Mouse (Mus musculus): Measurements from ENCODE around the gene Mtch1. TPM values are rescaled to one million over a fixed set of nuclear protein-coding genes. Genes with fewer than 3 reads are reported as not detected.
A peak's percentile ranks its signal among the peaks of the same experiment; 100 is the strongest.

Gene Mtch1
- polyA plus RNA-seq, 1 experiment from 2014 or later = 224 TPM

DNA sequence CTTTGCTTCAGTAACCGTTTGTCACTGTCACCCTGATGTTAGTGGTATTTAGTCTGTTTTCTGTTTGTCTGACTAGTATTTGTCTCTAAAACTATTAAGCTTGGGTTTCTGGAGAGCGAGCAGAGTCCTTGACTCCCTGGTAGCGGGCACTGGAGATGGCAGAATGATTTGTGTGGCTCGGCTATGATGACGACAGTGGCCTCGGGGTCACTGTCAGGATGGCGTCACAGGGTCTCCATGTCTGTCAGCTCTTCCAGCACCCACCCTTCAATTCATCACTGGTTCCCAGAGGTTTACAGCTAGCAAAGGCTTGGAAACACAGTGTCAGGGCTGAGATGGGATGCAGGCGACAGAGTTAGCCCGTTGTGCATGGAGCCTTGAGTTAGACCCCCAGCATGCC lies 36.2 kb upstream of the Mtch1 start:
- no peak overlapping the region for H3K27ac ChIP-seq
- H3K4me3 ChIP-seq = no peak overlapping the region
- H3K9ac ChIP-seq = no peak overlapping the region
- peaks cover 11% of the 10 kb centered on the region for H3K4me1 ChIP-seq (replicated peaks)
- ATAC-seq (replicated peaks; ENCODE audit: insufficient number of reproducible peaks, insufficient read depth, low FRiP score, low read depth) = no peak
- H3K9me3 ChIP-seq (replicated peaks) = no peaks in the 10 kb centered on the region
- H3K4me2 ChIP-seq = no peak overlapping the region
- 70% methylated on average over 9 of the region's 9 CpGs for WGBS
- no peaks in the 10 kb centered on the region for H3K27me3 ChIP-seq
- H3K36me3 ChIP-seq = no peaks in the 10 kb centered on the region

DNA sequence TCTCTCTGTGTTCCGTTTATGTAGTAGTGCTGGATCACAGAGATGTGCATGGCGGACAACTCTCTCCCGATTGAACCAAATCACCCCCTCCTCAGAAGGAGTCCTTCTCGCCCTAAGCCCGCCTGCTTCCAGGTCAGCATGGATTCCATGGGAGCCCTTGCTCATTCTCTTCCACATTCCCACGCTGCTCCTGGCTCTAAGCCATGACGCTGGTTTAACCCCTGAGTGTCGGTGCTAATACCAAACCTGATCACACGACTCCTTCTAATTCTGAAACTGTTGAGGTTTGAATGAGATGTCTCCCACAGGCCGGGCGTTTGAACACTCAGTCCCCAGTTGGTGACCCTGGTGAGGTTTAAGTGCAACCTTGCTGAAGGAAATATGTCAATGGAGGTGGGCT lies 34.7 kb upstream of the Mtch1 start:
- ATAC-seq (replicated peaks; ENCODE audit: insufficient number of reproducible peaks, insufficient read depth, low FRiP score, low read depth) = no peak
- H3K27me3 ChIP-seq = no peaks in the 10 kb centered on the region
- H3K4me3 ChIP-seq = no peak overlapping the region
- H3K9me3 ChIP-seq (replicated peaks) = no peaks in the 10 kb centered on the region
- no peak overlapping the region for H3K27ac ChIP-seq
- WGBS = 49% methylated on average over 11 of the region's 11 CpGs
- no peaks in the 10 kb centered on the region for H3K36me3 ChIP-seq
- H3K4me2 ChIP-seq = no peak overlapping the region
- H3K9ac ChIP-seq = no peak overlapping the region
- H3K4me1 ChIP-seq (replicated peaks) = peaks cover 11% of the 10 kb centered on the region

DNA sequence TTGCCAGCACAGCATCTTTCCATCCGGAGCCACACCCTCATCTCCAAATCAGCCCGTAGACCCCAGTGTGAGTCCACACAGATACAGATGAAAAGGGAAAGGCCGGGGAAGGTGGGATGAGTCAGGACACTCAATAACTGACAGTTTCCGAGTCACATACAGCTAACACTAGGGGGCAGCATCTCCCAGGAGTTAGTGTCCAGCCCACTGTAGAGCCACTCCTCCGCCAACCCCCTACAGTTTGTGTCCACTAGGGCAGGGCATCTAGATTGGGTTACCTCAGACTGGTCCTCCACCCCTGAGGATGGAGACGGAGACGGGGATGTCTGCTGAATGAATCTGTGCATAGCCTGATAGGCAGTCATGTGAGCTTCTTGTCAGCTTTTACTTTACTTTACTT lies 33.7 kb upstream of the Mtch1 start:
- Histone ChIP-seq H3K27ac (no peak overlapping the region), H3K9me3 (replicated peaks) (no peaks in the 10 kb centered on the region), H3K4me1 (replicated peaks) (peaks cover 11% of the 10 kb centered on the region), H3K4me2 (no peak overlapping the region), H3K9ac (no peak overlapping the region), H3K27me3 (no peaks in the 10 kb centered on the region), H3K4me3 (no peak overlapping the region), H3K36me3 (no peaks in the 10 kb centered on the region)
- ATAC-seq (replicated peaks; ENCODE audit: insufficient number of reproducible peaks, insufficient read depth, low FRiP score, low read depth) = peak; percentile 47; the same call in 1 of the 2 replicates
- 15% methylated on average over 7 of the region's 7 CpGs for WGBS

DNA sequence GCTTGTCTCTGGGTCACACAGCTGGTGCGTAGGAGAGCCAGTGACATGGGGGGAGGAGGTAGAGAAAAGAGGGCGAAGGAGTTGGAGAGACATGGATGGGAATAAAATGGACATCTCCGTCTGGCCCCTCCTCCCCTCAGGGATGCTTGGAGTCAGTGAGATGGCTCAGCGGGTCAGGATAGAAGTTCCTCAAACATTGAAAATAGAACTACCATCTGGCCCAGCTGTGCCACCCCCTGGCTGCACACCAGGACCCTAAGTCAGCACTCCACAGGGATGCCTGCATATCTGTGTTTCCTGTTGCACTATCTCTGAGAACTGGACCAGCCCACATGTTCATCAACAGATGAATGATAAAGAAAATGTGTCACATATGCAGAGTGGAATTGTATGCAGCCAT lies 32.5 kb upstream of the Mtch1 start:
- Histone ChIP-seq H3K27ac (no peak overlapping the region), H3K4me3 (no peak overlapping the region), H3K4me2 (no peak overlapping the region), H3K4me1 (replicated peaks) (peaks cover 11% of the 10 kb centered on the region), H3K9ac (no peak overlapping the region), H3K27me3 (no peaks in the 10 kb centered on the region), H3K9me3 (replicated peaks) (no peaks in the 10 kb centered on the region), H3K36me3 (no peaks in the 10 kb centered on the region)
- no peak for ATAC-seq (replicated peaks; ENCODE audit: insufficient number of reproducible peaks, insufficient read depth, low FRiP score, low read depth)
- 67% methylated on average over 4 of the region's 4 CpGs for WGBS

DNA sequence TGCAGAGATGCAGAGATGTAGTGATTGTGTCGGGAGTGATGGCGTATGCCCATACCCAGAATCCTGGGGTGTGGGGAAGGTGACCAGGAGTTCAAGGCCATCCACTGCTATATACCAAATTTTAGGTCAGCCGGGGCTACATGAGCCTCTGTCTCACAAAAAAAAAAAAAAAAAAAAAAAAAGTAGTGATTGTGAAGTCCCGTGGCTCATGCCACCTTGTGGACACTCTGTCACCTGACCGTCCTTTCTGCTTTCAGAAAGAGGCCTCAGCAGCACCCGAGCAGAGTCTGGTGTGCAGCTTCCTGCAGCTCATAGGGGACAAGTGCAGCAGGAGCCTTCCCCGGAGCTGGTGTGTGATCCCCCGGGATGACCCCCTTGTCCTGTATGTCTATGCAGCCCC lies 30.3 kb upstream of the Mtch1 start:
- H3K36me3 ChIP-seq = no peaks in the 10 kb centered on the region
- no peak overlapping the region for H3K4me3 ChIP-seq
- H3K4me1 ChIP-seq (replicated peaks) = 0 out of 2 replicates have a peak, but pooled peaks cover 5% of the 10 kb centered on the region
- no peak overlapping the region for H3K27ac ChIP-seq
- WGBS = 61% methylated on average over 8 of the region's 8 CpGs
- no peaks in the 10 kb centered on the region for H3K27me3 ChIP-seq
- H3K4me2 ChIP-seq = no peak overlapping the region
- H3K9ac ChIP-seq = no peak overlapping the region
- H3K9me3 ChIP-seq (replicated peaks) = no peaks in the 10 kb centered on the region
- ATAC-seq (replicated peaks; ENCODE audit: insufficient number of reproducible peaks, insufficient read depth, low FRiP score, low read depth) = no peak

DNA sequence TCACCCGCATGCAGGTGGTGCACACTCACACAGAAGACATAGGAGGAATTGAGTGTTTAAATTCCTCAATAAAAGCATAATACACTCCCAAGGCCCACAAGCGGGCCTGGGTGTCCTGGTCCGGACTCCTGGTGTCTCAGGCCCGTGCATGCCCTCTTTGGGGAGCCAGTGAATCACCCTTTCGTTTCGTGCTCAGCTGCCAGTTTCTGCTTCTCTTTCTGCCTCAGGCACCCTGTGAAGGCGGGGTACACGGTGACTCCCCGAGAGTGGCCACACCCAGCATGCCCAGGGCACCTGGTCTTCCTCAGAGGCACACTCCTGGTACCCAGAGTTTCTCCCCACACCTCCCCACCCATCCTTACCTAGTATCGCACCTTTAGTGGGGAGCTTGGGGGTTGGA lies 28.1 kb upstream of the Mtch1 start:
- Histone ChIP-seq H3K4me3 (no peak overlapping the region), H3K4me1 (replicated peaks) (0 out of 2 replicates have a peak, but pooled peaks cover 5% of the 10 kb centered on the region), H3K9ac (no peak overlapping the region), H3K9me3 (replicated peaks) (no peaks in the 10 kb centered on the region), H3K27ac (no peak overlapping the region), H3K27me3 (no peaks in the 10 kb centered on the region), H3K36me3 (no peaks in the 10 kb centered on the region), H3K4me2 (no peak overlapping the region)
- 78% methylated on average over 10 of the region's 10 CpGs for WGBS
- ATAC-seq (replicated peaks; ENCODE audit: insufficient number of reproducible peaks, insufficient read depth, low FRiP score, low read depth) = no peak

DNA sequence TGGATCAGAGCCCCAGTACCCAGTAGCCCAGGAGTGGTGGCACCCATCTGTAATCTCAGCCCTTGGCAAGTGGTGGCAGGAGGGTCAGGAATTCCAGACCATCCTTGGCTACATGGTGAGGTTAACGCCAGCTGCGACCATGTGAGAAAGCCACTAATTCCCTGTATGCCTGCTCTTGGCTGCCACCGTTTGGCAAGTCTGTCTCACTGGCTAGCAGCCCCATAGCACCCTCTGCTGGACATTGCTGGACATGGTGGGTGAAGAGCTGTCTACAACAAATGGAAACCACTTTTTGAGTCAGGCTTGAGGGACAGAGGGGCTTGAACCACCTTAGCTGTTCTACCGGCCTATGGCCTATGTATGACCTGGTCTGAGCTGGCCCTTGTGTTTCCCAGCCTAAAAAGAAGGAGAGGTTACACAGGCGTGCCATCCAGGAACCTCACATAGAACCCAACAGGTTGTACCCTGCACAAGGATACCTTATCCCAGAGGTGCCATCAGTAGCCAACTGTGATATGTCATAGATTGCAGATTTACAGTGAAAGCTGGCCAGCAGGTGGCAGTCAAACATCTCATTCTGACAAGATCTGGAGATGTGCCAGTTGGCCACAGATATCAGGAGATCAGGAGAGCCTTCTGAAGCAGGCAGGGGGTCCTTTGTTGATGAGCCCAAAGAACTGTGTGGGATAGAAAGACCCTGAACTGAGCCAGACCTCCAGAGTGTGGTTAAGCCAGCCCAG lies 23.4 kb upstream of the Mtch1 start:
- no peak; the same call in 1 of the 2 replicates for ATAC-seq (replicated peaks; ENCODE audit: insufficient number of reproducible peaks, insufficient read depth, low FRiP score, low read depth)
- 8% methylated on average over 5 of the region's 5 CpGs for WGBS

DNA sequence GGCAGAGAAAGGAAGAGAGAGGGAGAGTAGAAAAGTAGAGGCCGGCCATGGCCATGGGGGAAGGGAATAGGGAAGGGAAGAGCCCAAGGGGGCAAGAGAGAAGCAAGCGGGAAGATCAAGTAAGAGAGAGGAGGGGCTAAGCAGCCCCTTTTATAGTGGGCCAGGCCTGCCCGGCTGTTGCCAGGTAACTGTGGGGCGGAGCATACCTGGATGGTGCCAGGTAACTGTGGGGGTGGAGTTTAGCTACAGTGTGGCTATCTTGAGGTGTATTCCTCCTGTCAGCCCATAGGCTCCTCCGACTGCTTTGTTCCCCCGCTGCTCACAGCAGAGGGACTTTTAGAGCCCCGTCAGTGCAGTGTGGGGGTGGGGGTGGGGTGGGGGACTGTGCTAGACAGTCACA lies 21.0 kb upstream of the Mtch1 start:
- no peak for ATAC-seq (replicated peaks; ENCODE audit: insufficient number of reproducible peaks, insufficient read depth, low FRiP score, low read depth)
- 33% methylated on average over 7 of the region's 7 CpGs for WGBS
- Histone ChIP-seq H3K9ac (no peak overlapping the region), H3K4me3 (no peak overlapping the region), H3K9me3 (replicated peaks) (no peaks in the 10 kb centered on the region), H3K27me3 (0 out of 2 replicates have a peak, but pooled peaks cover 9% of the 10 kb centered on the region), H3K36me3 (no peaks in the 10 kb centered on the region), H3K4me1 (replicated peaks) (0 out of 2 replicates have a peak, but pooled peaks cover 5% of the 10 kb centered on the region), H3K4me2 (no peak overlapping the region), H3K27ac (no peak overlapping the region)

More for the DNA sequence above, 23.4 kb upstream of the Mtch1 start:
- no peak overlapping the region for H3K4me2 ChIP-seq
- H3K36me3 ChIP-seq = no peaks in the 10 kb centered on the region
- H3K27me3 ChIP-seq = 0 out of 2 replicates have a peak, but pooled peaks cover 9% of the 10 kb centered on the region
- 0 out of 2 replicates have a peak, but pooled peaks cover 5% of the 10 kb centered on the region for H3K4me1 ChIP-seq (replicated peaks)
- no peak overlapping the region for H3K9ac ChIP-seq
- H3K9me3 ChIP-seq (replicated peaks) = no peaks in the 10 kb centered on the region
- no peak overlapping the region for H3K27ac ChIP-seq
- no peak overlapping the region for H3K4me3 ChIP-seq

DNA sequence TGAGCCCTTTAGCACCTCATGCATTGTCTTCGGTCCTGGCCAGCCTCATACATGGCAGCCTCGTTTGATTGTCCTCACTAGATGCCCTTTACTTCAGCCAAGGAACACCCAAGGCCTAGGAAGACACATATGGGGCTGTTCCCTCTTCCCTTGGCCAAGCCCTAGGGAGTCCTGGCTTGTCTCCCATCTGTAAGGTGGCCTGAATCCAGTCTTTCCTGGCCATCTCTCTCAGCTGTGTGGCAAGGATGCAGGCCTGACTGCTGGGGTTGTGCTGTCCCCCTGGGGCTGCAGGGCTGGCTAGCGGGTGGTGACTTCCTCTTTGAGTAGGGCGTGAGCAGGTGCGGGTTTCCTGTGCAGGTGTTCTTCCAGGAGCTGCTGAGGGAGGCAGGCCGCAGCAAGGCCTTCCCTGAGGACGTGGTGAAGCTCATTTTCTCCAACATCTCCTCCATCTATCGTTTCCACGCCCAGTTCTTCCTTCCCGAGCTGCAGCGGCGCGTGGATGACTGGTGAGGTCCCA lies 17.4 kb upstream of the Mtch1 start:
- no peak overlapping the region for H3K4me2 ChIP-seq

DNA sequence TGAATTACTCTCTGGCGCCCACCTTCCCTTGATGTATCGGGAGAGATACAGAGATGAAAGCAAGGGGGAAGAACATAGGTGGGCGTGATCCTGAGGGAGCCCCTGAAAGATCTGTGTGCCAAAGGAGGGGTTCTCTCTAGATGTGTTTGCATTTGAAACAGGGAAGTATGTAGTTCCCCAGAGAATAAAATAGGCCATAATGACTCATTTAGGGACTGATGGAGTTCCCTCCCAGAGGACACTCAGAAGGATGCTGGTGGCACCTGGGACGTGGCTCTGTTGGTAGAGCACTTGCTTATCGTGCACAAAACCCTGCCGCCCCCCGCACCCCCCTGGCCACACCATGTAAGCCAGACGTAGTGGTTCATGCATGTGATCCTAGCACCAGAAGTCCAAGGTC lies 15.4 kb upstream of the Mtch1 start:
- 0 out of 2 replicates have a peak, but pooled peaks cover 6% of the 10 kb centered on the region for H3K27me3 ChIP-seq
- 75% methylated on average over 8 of the region's 8 CpGs for WGBS
- H3K4me2 ChIP-seq = no peak overlapping the region
- ATAC-seq (replicated peaks; ENCODE audit: insufficient number of reproducible peaks, insufficient read depth, low FRiP score, low read depth) = no peak
- H3K4me1 ChIP-seq (replicated peaks) = peaks cover 11% of the 10 kb centered on the region
- no peaks in the 10 kb centered on the region for H3K36me3 ChIP-seq
- H3K4me3 ChIP-seq = no peak overlapping the region
- no peak overlapping the region for H3K27ac ChIP-seq
- H3K9me3 ChIP-seq (replicated peaks) = no peaks in the 10 kb centered on the region
- no peak overlapping the region for H3K9ac ChIP-seq

More for the DNA sequence above, 17.4 kb upstream of the Mtch1 start:
- 0 out of 2 replicates have a peak, but pooled peaks cover 9% of the 10 kb centered on the region for H3K27me3 ChIP-seq
- 83% methylated on average over 13 of the region's 13 CpGs for whole genome bisulfite sequencing
- no peaks in the 10 kb centered on the region for H3K9me3 ChIP-seq (replicated peaks)
- H3K36me3 ChIP-seq = no peaks in the 10 kb centered on the region
- H3K4me1 ChIP-seq (replicated peaks) = peaks cover 11% of the 10 kb centered on the region
- H3K27ac ChIP-seq = no peak overlapping the region
- no peak overlapping the region for H3K9ac ChIP-seq
- no peak for ATAC-seq (replicated peaks; ENCODE audit: insufficient number of reproducible peaks, insufficient read depth, low FRiP score, low read depth)
- H3K4me3 ChIP-seq = no peak overlapping the region

DNA sequence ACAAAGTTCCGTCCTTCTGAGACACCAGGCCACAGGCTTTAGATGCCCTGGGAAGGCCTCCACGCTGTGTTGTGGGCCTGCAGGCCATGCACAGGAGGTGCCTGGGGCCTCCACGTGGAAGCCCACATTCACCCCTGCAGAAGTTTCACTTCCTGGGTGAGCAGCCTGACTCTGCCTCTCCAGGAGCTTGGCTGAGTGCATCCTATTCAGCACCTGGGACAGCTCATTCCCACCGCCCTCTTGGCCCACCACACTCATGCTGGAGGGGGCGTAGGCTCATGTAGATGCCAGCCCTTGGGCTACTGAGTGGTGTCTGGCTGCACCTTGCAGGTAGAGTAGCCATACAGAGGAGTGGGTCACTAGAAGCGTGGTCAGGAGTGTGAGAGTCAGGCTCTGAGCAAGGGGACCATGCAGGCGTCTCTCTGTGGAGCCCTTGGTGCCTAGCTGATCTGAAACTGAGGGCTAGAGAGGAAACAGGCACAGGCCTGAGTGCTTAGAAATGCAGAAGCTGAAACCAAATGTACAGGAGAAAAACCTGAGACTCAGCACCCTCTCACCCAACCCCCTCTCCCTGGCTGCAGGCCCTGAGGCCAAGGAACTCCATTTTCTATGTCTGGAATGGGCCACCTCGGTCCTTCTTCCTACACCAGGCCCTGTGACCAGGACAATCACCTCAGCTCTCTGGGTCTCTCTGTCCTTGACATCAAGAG lies 14.4 kb upstream of the Mtch1 start:
- Histone ChIP-seq H3K4me1 (replicated peaks) (peaks cover 14% of the 10 kb centered on the region), H3K36me3 (no peaks in the 10 kb centered on the region), H3K9ac (no peak overlapping the region), H3K4me3 (no peak overlapping the region), H3K27me3 (0 out of 2 replicates have a peak, but pooled peaks cover 3% of the 10 kb centered on the region), H3K27ac (no peak overlapping the region), H3K4me2 (no peak overlapping the region), H3K9me3 (replicated peaks) (no peaks in the 10 kb centered on the region)
- no peak for ATAC-seq (replicated peaks; ENCODE audit: insufficient number of reproducible peaks, insufficient read depth, low FRiP score, low read depth)
- WGBS = 40% methylated on average over 8 of the region's 8 CpGs
